8 mouse cellular contexts compared by ENCODE assay signal in the genomic region with DNA sequence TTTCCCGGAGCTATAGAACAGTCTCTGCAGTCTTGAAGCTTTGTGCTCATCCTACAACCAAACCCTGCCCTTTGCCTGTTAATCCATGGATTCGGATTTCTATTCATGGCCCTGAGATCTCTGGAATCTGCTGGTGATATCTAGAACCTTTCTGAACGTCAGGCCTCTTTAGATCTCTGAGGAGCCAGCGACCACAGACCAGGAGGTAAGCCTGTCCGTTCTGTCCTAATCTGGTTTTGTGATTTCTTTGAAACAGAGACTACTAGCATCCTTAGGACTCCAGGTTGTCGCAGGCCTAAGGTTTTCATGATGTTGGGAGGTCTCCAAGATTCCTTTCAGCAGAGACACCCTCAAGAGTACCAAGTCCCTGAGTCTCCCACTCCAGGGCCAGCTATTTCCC. TPM values are rescaled to one million over a fixed set of nuclear protein-coding genes. Genes with fewer than 3 reads are reported as not detected.
DNase-seq lines count a peak whose midpoint lies in the region; ATAC-seq and TF ChIP-seq lines count a peak whose summit lies in the region.

No protein-coding gene starts in this region.

- H3K27me3 ChIP-seq in forebrain, embryonic 16.5 days (replicated peaks; ENCODE audit: control insufficient read depth, insufficient read depth, low read length): no peaks in the 10 kb centered on the region; the same call in 1 of the 2 replicates
- peaks cover 8% of the 10 kb centered on the region; the same call in 1 of the 2 replicates for H3K27me3 ChIP-seq in limb, embryonic 14.5 days (ENCODE audit: control insufficient read depth, insufficient read depth, low read length)
- H3K27me3 ChIP-seq in neural tube, embryonic 12.5 days (replicated peaks): peaks cover 16% of the 10 kb centered on the region

- peaks cover 10% of the 10 kb centered on the region for H3K36me3 ChIP-seq in forebrain, embryonic 16.5 days (ENCODE audit: control insufficient read depth, insufficient read depth)
- peaks cover 29% of the 10 kb centered on the region for H3K36me3 ChIP-seq in limb, embryonic 14.5 days (ENCODE audit: control insufficient read depth, insufficient read depth, low read length)
- H3K36me3 ChIP-seq in neural tube, embryonic 12.5 days: peaks cover 23% of the 10 kb centered on the region

- DNase-seq in kidney, adult 9 months: peak; percentile 42
- DNase-seq in kidney, adult 8-10 months: no peak
- no peak for DNase-seq in limb, embryonic 14.5 days (ENCODE audit: low spot score)
- DNase-seq in gastrocnemius, adult 18-20 months (ENCODE audit: low spot score): no peak
- no peak for DNase-seq in B cell, adult 2 months

- H3K4me2 ChIP-seq in forebrain, embryonic 16.5 days (ENCODE audit: low read length): peak overlapping the region; percentile 59
- peak overlapping the region; percentile 52 for H3K4me2 ChIP-seq in limb, embryonic 14.5 days (replicated peaks; ENCODE audit: low read depth, low read length, severe bottlenecking)
- peak overlapping the region; percentile 86 for H3K4me2 ChIP-seq in neural tube, embryonic 12.5 days (replicated peaks)

- H3K4me1 ChIP-seq in brown adipose tissue, adult 24 weeks (ENCODE audit: control insufficient read depth, insufficient read depth, insufficient read length, low read length): peaks cover 17% of the 10 kb centered on the region
- H3K4me1 ChIP-seq in forebrain, embryonic 16.5 days (replicated peaks; ENCODE audit: control insufficient read depth, insufficient read depth, low read length): peaks cover 39% of the 10 kb centered on the region
- peaks cover 26% of the 10 kb centered on the region for H3K4me1 ChIP-seq in limb, embryonic 14.5 days (ENCODE audit: control insufficient read depth, insufficient read depth, low read length)
- peaks cover 37% of the 10 kb centered on the region for H3K4me1 ChIP-seq in neural tube, embryonic 12.5 days

- peak overlapping the region; percentile 99 for H3K27ac ChIP-seq in brown adipose tissue, adult 24 weeks (replicated peaks; ENCODE audit: low read depth, low read length)
- peak overlapping the region; percentile 98 for H3K27ac ChIP-seq in forebrain, embryonic 16.5 days (ENCODE audit: low read length)
- peak overlapping the region; percentile 85 for H3K27ac ChIP-seq in limb, embryonic 14.5 days (replicated peaks; ENCODE audit: low read depth, low read length)
- peak overlapping the region; percentile 84 for H3K27ac ChIP-seq in neural tube, embryonic 12.5 days

- no peak; the same call in 1 of the 2 replicates for ATAC-seq in forebrain, embryonic 16.5 days
- no peak for ATAC-seq in limb, embryonic 14.5 days (ENCODE audit: low FRiP score, low read depth)
- ATAC-seq in neural tube, embryonic 12.5 days (ENCODE audit: low FRiP score, low read depth): no peak

- TF ChIP-seq POLR2A in limb, embryonic 14.5 days (IDR thresholded peaks at IDR 0.05; ENCODE audit: borderline replicate concordance, extremely low read depth, insufficient read depth, insufficient read length): no peak

- H3K9ac ChIP-seq in forebrain, embryonic 16.5 days (replicated peaks; ENCODE audit: low read depth, low read length): peak overlapping the region; percentile 66
- peak overlapping the region; percentile 71 for H3K9ac ChIP-seq in limb, embryonic 14.5 days (ENCODE audit: low read depth, low read length, severe bottlenecking)
- H3K9ac ChIP-seq in neural tube, embryonic 12.5 days: peak overlapping the region; percentile 73

- H3K9me3 ChIP-seq in forebrain, embryonic 16.5 days (ENCODE audit: control insufficient read depth, low read length): no peaks in the 10 kb centered on the region
- 0 out of 2 replicates have a peak, but pooled peaks cover 4% of the 10 kb centered on the region for H3K9me3 ChIP-seq in limb, embryonic 14.5 days (ENCODE audit: control insufficient read depth, low read length)
- peaks cover 5% of the 10 kb centered on the region for H3K9me3 ChIP-seq in neural tube, embryonic 12.5 days

- H3K4me3 ChIP-seq in brown adipose tissue, adult 24 weeks (ENCODE audit: insufficient read depth, low read depth, low read length): peak overlapping the region; percentile 62
- H3K4me3 ChIP-seq in forebrain, embryonic 16.5 days (replicated peaks; ENCODE audit: low read length): peak overlapping the region; percentile 66
- H3K4me3 ChIP-seq in limb, embryonic 14.5 days (replicated peaks; ENCODE audit: low read length): peak overlapping the region; percentile 75
- H3K4me3 ChIP-seq in neural tube, embryonic 12.5 days: peak overlapping the region; percentile 56

- WGBS in forebrain, embryonic 16.5 days: 7% methylated on average over 6 of the region's 6 CpGs
- 21% methylated on average over 6 of the region's 6 CpGs for WGBS in limb, embryonic 14.5 days
- 36% methylated on average over 6 of the region's 6 CpGs for WGBS in neural tube, embryonic 12.5 days

RNA-seq across cellular contexts. Expression of a gene that starts 0.4 kb away (rescaled TPM):
- 3.9 and 6.9 TPM in 2 replicates for polyA plus RNA-seq in brown adipose tissue, adult 24 weeks (2012; ENCODE audit: insufficient read depth, insufficient read length, missing spikeins)
- 50.1 and 54.7 TPM in 2 replicates for polyA plus RNA-seq in forebrain, embryonic 16.5 days (2015; fragmentation: Nextera tagmentation; extraction: Ambion mirVana)
- polyA plus RNA-seq in limb, embryonic 14.5 days (2012; rRNA removed): 39.6 and 47.0 TPM in 2 replicates
- polyA plus RNA-seq in limb, embryonic 14.5 days (2014; fragmentation: Nextera tagmentation; extraction: Ambion mirVana): 28.2 and 30.2 TPM in 2 replicates
- 38.3 and 39.7 TPM in 2 replicates for polyA plus RNA-seq in neural tube, embryonic 12.5 days (2016; fragmentation: Nextera tagmentation; extraction: Ambion mirVana)
- total RNA-seq in gastrocnemius, adult 18-20 months (2021): 10 to 100 TPM; 29.7 to 33.3 TPM

RNA-seq across cellular contexts. Expression of a gene that starts 25.9 kb away (rescaled TPM):
- 34.6 and 36.9 TPM in 2 replicates for polyA plus RNA-seq in brown adipose tissue, adult 24 weeks (2012; ENCODE audit: insufficient read depth, insufficient read length, missing spikeins)
- 249 and 266 TPM in 2 replicates for polyA plus RNA-seq in forebrain, embryonic 16.5 days (2015; fragmentation: Nextera tagmentation; extraction: Ambion mirVana)
- polyA plus RNA-seq in limb, embryonic 14.5 days (2012; rRNA removed): 96.8 and 135 TPM in 2 replicates
- polyA plus RNA-seq in limb, embryonic 14.5 days (2014; fragmentation: Nextera tagmentation; extraction: Ambion mirVana): 163 and 179 TPM in 2 replicates
- polyA plus RNA-seq in neural tube, embryonic 12.5 days (2016; fragmentation: Nextera tagmentation; extraction: Ambion mirVana): 221 and 229 TPM in 2 replicates
- total RNA-seq in gastrocnemius, adult 18-20 months (2021): 10 to 100 TPM; 21.4 to 27.4 TPM

RNA-seq across cellular contexts. Expression of a gene that starts 37.4 kb away (rescaled TPM):
- 10.3 and 11.6 TPM in 2 replicates for polyA plus RNA-seq in brown adipose tissue, adult 24 weeks (2012; ENCODE audit: insufficient read depth, insufficient read length, missing spikeins)
- polyA plus RNA-seq in forebrain, embryonic 16.5 days (2015; fragmentation: Nextera tagmentation; extraction: Ambion mirVana): 0.44 and 1.2 TPM in 2 replicates
- polyA plus RNA-seq in limb, embryonic 14.5 days (2012; rRNA removed): 4.7 and 8.0 TPM in 2 replicates
- polyA plus RNA-seq in limb, embryonic 14.5 days (2014; fragmentation: Nextera tagmentation; extraction: Ambion mirVana): 17.4 and 20.6 TPM in 2 replicates
- polyA plus RNA-seq in neural tube, embryonic 12.5 days (2016; fragmentation: Nextera tagmentation; extraction: Ambion mirVana): 3.0 and 4.5 TPM in 2 replicates
- 100 to 1,000 TPM; 379 to 395 TPM for total RNA-seq in gastrocnemius, adult 18-20 months (2021)
